In the genomic region with DNA sequence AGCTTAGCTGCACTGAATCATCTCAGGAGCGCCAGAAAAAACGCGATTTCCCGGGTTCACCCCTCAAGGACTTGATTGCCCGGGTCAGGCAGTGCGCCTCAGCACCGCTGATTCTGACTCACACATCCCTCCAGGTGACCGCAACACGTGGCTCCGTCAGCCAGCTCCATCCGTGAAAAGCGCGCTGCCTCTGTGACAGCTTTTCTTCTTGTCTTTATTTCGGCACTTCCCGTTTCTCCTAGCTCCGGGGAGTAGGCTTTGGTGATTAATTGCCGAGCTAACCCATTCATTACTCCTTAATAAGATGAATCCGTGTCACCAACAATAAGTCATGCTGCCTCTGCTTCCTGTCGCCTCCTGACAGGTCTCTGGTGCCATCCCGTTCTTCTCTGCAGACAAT, we compare ENCODE assay signal across 8 mouse cellular contexts.
DNase-seq lines count a peak whose midpoint lies in the region; ATAC-seq and TF ChIP-seq lines count a peak whose summit lies in the region.

No protein-coding gene starts in this region.

- H3K4me1 ChIP-seq in hindbrain, postnatal 0 days (ENCODE audit: insufficient read depth, low read length): no peaks in the 10 kb centered on the region
- H3K4me1 ChIP-seq in midbrain, postnatal 0 days (ENCODE audit: insufficient read depth, low read length): peaks cover 4% of the 10 kb centered on the region

- no peaks in the 10 kb centered on the region for H3K9me3 ChIP-seq in hindbrain, postnatal 0 days (ENCODE audit: low read length)
- H3K9me3 ChIP-seq in midbrain, postnatal 0 days (ENCODE audit: low read length): no peaks in the 10 kb centered on the region

- no peak overlapping the region; the same call in 1 of the 2 replicates for H3K9ac ChIP-seq in hindbrain, postnatal 0 days (replicated peaks; ENCODE audit: low read length)
- no peak overlapping the region for H3K9ac ChIP-seq in midbrain, postnatal 0 days (replicated peaks; ENCODE audit: low read length, poor library complexity, severe bottlenecking)

- H3K4me3 ChIP-seq in hindbrain, postnatal 0 days (ENCODE audit: low read length): 0 out of 2 replicates have a peak overlapping the region, but pooled peaks have one; percentile 2
- peak overlapping the region; percentile 6; the same call in 1 of the 2 replicates for H3K4me3 ChIP-seq in midbrain, postnatal 0 days (ENCODE audit: low read depth, low read length)

- WGBS in hindbrain, postnatal 0 days: 7% methylated on average over 20 of the region's 20 CpGs
- 15% methylated on average over 20 of the region's 20 CpGs for WGBS in midbrain, postnatal 0 days

- peak; percentile 17 to 33 for DNase-seq in right cerebral cortex, adult 2 months (ENCODE audit: low spot score in 2 of 2)
- no peak for DNase-seq in right cerebral cortex, postnatal 10 days (ENCODE audit: low spot score in 2 of 2)
- DNase-seq in c-Kit-positive CD71-negative TER-119-negative erythroid progenitor cells, embryonic 14.5 days (ENCODE audit: low read depth): peak; percentile 47
- peak; percentile 59 for DNase-seq in hindbrain, postnatal 0 days (ENCODE audit: low spot score)
- DNase-seq in midbrain, postnatal 0 days (ENCODE audit: low spot score): peak; percentile 62
- DNase-seq in ovary, postnatal 36 days (ENCODE audit: low spot score): no peak
- no peak for DNase-seq in urinary bladder, postnatal 36 days (ENCODE audit: low spot score in 2 of 2)
- no peak for DNase-seq in layer of hippocampus, adult 8-10 months (ENCODE audit: low spot score in 2 of 2)

- peak overlapping the region; percentile 37 for H3K4me2 ChIP-seq in hindbrain, postnatal 0 days (ENCODE audit: low read depth, low read length)
- peak overlapping the region; percentile 28 for H3K4me2 ChIP-seq in midbrain, postnatal 0 days (ENCODE audit: low read depth, low read length, poor library complexity, severe bottlenecking)

- no peak for TF ChIP-seq CTCF in hindbrain, postnatal 0 days (IDR thresholded peaks at IDR 0.05; ENCODE audit: low read depth)
- no peak for TF ChIP-seq CTCF in midbrain, postnatal 0 days (IDR thresholded peaks at IDR 0.05)

- no peak overlapping the region for H3K27ac ChIP-seq in hindbrain, postnatal 0 days
- H3K27ac ChIP-seq in midbrain, postnatal 0 days (ENCODE audit: low read depth, low read length): no peak overlapping the region

- no peaks in the 10 kb centered on the region for H3K36me3 ChIP-seq in hindbrain, postnatal 0 days (ENCODE audit: insufficient read depth, low read length)
- H3K36me3 ChIP-seq in midbrain, postnatal 0 days (ENCODE audit: insufficient read depth, low read length): no peaks in the 10 kb centered on the region

- ATAC-seq in hindbrain, postnatal 0 days: 0 out of 2 replicates have a peak, but pooled peaks have one; percentile 51
- ATAC-seq in midbrain, postnatal 0 days (ENCODE audit: low FRiP score): no peak

- H3K27me3 ChIP-seq in hindbrain, postnatal 0 days (ENCODE audit: insufficient read depth, low read length): no peaks in the 10 kb centered on the region
- H3K27me3 ChIP-seq in midbrain, postnatal 0 days (ENCODE audit: insufficient read depth, low read length): no peaks in the 10 kb centered on the region

Comparison
In these comparisons a context has a peak if more than half of its experiments do, and no peak if none do; other contexts are left out.
1. DNase-seq: peak in right cerebral cortex, adult 2 months (2 of 2), c-Kit-positive CD71-negative TER-119-negative erythroid progenitor cells, embryonic 14.5 days (single experiment), hindbrain, postnatal 0 days (single experiment) and midbrain, postnatal 0 days (single experiment); none in right cerebral cortex, postnatal 10 days (0 of 2), ovary, postnatal 36 days (single experiment), urinary bladder, postnatal 36 days (0 of 2) and layer of hippocampus, adult 8-10 months (0 of 2).